Mouse (Mus musculus) bone marrow macrophage, adult 2 months (primary cell): ENCODE measurements around the gene Gabpa. TPM values are rescaled to one million over a fixed set of nuclear protein-coding genes. Genes with fewer than 3 reads are reported as not detected.

Experiments
- H3K27ac ChIP-seq: 2 replicates; pipeline ENCODE4 v1.5.1; 2012; ENCODE audit warnings: low read depth, low read length; ENCODE audit not compliant: insufficient read depth
- H3K4me1 ChIP-seq: 2 replicates; pipeline ENCODE4 v1.6.1; 2012; ENCODE audit warnings: low read length; ENCODE audit not compliant: control insufficient read depth, insufficient read depth
- H3K4me3 ChIP-seq: 2 replicates; pipeline ENCODE4 v1.5.1; 2012; ENCODE audit warnings: mild to moderate bottlenecking, low read length, moderate library complexity; ENCODE audit not compliant: insufficient read depth
- CTCF ChIP-seq: IDR thresholded peaks from 2 replicates; pipeline ENCODE4 v1.5.1; 2012; ENCODE audit warnings: low read depth, mild to moderate bottlenecking, low read length, moderate library complexity
- POLR2A ChIP-seq: IDR thresholded peaks from 2 replicates; pipeline ENCODE4 v1.6.1; 2012; ENCODE audit warnings: mild to moderate bottlenecking, low read depth, low read length, borderline replicate concordance
- polyA plus RNA-seq: library from polyadenylated mRNA; stranded (reverse); fragments of >200 nt; gene quantifications from 2 replicates; pipeline ENCODE4 v1.2.4, GENCODE M21; 2012; ENCODE audit not compliant: missing spikeins, insufficient read depth, insufficient read length

Gene Gabpa
- polyA plus RNA-seq, 1 experiment = 42.2 TPM

DNA sequence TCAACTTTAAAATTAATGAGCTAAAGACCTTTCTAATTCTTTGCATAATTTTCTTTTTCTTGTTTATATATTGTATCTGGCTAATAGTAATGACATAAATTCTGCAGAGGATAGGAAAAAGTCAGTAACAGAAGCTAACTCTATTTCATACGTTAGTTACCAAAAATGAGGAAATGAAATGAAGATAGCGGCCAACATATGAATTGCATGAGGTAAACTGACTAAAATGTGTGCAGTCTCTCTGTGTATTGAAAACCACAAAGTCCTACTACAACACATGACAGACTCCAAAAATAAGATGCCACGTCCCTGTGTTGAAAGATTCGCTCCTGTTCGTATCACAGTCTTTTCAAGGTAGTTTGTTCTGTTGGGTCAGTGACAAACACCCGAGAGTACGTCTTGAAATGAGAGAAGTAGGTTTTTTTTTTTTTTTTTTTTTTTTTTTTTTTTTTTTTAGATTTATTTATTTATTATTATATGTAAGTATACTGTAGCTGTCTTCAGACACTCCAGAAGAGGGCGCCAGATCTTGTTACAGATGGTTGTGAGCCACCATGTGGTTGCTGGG lies 47.1 kb downstream of the Gabpa start:
- Histone ChIP-seq H3K4me1 (no peaks in the 10 kb centered on the region), H3K4me3 (no peak overlapping the region), H3K27ac (no peak overlapping the region)
- no peak for TF ChIP-seq CTCF
- TF ChIP-seq POLR2A = no peak

DNA sequence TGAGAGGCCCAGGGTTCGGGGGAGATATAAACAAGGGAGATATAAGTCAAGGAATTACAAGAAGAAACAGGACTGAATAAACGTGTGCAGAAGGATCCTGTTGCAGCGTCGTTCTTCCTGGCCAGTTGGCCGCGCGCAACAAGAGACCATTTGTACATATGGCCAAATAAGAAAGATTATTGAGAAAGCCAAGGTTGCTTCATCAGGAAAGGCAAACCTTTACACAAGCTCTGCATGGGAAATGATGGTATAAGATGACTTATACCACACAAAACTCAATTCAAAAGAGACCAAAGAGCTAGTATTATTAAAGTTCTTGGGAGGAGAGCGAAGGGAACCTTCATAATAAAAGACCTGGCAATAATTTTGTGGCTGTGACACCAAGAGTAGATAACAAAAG lies 49.8 kb downstream of the Gabpa start:
- TF ChIP-seq CTCF (no peak), POLR2A (no peak)
- H3K4me1 ChIP-seq = no peaks in the 10 kb centered on the region
- H3K27ac ChIP-seq = no peak overlapping the region
- no peak overlapping the region for H3K4me3 ChIP-seq

DNA sequence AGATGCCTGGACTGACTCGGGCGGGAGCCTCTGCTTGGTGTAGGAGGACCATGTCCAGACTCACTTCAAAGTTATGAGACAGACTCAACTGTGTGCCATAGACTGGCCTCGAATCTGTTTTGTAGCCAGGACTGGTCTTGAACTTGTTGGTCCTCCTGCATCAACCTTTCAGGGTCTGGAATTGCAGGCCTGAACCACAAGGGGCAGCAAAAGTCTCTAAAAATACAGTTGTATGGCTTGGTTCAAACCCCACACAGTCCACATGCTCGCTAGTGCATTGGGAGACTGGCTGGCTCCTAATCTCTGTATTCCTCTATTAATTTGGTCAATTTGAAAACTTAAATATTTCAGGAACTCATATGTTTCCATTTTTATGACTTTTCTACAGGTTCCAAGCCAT lies 68.3 kb downstream of the Gabpa start:
- TF ChIP-seq CTCF (no peak), POLR2A (no peak)
- Histone ChIP-seq H3K4me1 (no peaks in the 10 kb centered on the region), H3K27ac (no peak overlapping the region), H3K4me3 (no peak overlapping the region)

DNA sequence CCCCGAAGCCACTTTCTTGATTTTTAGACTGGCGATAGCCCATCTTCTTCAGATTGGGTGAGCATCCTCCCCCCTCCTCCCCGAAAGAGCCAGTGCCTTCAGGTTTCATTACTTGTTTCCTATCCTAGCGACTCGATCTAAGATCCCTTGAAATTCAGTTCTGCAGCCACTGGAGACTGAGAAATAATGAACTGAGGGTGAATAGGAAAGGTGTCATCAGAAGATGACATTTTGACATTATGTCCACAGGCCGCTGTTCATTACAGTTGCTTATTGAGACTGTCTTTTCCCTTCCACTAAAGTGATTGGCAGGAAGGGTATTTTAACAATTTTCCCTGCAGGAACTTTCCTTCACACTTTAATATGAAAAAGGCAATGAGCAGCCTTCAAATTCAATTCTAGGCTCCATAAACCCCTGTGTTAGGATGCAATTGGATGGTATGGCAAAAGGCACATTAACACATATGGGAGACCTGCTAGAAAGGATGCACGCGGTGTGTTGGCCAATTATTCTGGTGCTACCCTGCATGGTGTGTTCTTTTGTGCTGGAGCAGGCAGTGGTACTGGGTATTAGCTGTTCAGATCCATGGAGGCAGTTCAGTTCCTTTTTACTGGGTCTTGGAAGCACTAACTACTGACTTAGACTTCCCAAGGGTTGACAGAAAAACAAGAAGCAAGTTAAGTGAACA lies 76.9 kb downstream of the Gabpa start:
- no peak overlapping the region for H3K27ac ChIP-seq
- no peak for TF ChIP-seq POLR2A
- TF ChIP-seq CTCF = no peak
- H3K4me3 ChIP-seq = no peak overlapping the region

More for the DNA sequence above, 76.9 kb downstream of the Gabpa start:
- H3K4me1 ChIP-seq = no peaks in the 10 kb centered on the region

Other genes with a start within 250 kb of the Gabpa start
- 17.9 and 20.0 TPM in 2 replicates for gene Mrpl39, start 99.2 kb upstream of the Gabpa start, polyA plus RNA-seq
- gene Jam2, start 60.8 kb upstream of the Gabpa start, polyA plus RNA-seq = not detected in 2 replicates
- gene Atp5j, start 700 bp downstream of the Gabpa start, polyA plus RNA-seq = 290 and 355 TPM in 2 replicates